In the genomic region with DNA sequence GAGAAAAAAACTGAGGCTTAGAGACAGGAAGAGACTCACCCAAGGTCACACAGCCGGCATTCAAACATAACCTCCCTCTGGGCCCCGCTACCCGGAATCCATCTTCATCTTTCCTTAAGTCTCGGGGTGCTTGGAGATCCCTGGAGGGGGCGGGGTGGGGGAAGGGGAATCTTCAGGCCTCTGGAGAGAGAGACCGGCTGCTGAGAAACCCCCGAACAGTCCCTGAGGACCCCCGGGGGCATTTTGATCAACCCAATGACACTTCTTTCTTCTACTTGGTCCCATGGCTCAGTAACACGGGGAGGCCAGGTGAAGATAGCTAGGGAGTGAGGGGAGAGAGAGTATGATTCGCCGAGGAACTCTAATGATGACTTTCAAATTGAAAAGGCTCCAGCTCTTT, we compare ENCODE assay signal across 9 mouse cellular contexts. TPM values are rescaled to one million over a fixed set of nuclear protein-coding genes. Genes with fewer than 3 reads are reported as not detected.
A peak's percentile ranks its signal among the peaks of the same experiment; 100 is the strongest.
DNase-seq lines count a peak whose midpoint lies in the region; ATAC-seq and TF ChIP-seq lines count a peak whose summit lies in the region.
"Had no signal": no experiment of that assay in that cellular context is flagged by ENCODE, and none has a peak within 500 bp of the region (broad histone marks: within the 10 kb centered on the region; RNA-seq: fewer than 3 reads in every experiment).

No protein-coding gene starts in this region.

- H3K9ac ChIP-seq in liver, embryonic 13.5 days, result no peak overlapping the region; the same call in 1 of the 2 replicates
- H3K9ac ChIP-seq in stomach, postnatal 0 days (ENCODE audit: low read length), result peak overlapping the region; percentile 81

- H3K4me1 ChIP-seq in liver, embryonic 13.5 days (replicated peaks), result peaks cover 37% of the 10 kb centered on the region
- H3K4me1 ChIP-seq in stomach, postnatal 0 days (replicated peaks; ENCODE audit: control insufficient read depth, insufficient read depth), result peaks cover 3% of the 10 kb centered on the region; the same call in 1 of the 2 replicates

- ATAC-seq in liver, embryonic 13.5 days (ENCODE audit: low read depth), result no peak
- ATAC-seq in stomach, postnatal 0 days (ENCODE audit: low FRiP score, low TSS enrichment), result no peak

- H3K36me3 ChIP-seq in liver, embryonic 13.5 days, result 0 out of 2 replicates have a peak, but pooled peaks cover 2% of the 10 kb centered on the region
- no peaks in the 10 kb centered on the region for H3K36me3 ChIP-seq in stomach, postnatal 0 days (ENCODE audit: control insufficient read depth, insufficient read depth, low read length)

- H3K4me3 ChIP-seq in liver, embryonic 13.5 days (replicated peaks), result peak overlapping the region; percentile 67
- peak overlapping the region; percentile 70 for H3K4me3 ChIP-seq in stomach, postnatal 0 days (ENCODE audit: low read depth, low read length)

- H3K9me3 ChIP-seq in liver, embryonic 13.5 days (replicated peaks), result no peaks in the 10 kb centered on the region
- H3K9me3 ChIP-seq in stomach, postnatal 0 days (ENCODE audit: control insufficient read depth, low read length), result no peaks in the 10 kb centered on the region

- H3K4me2 ChIP-seq in liver, embryonic 13.5 days, result peak overlapping the region; percentile 97
- peak overlapping the region; percentile 77 for H3K4me2 ChIP-seq in stomach, postnatal 0 days (replicated peaks; ENCODE audit: low read depth)

- 26% methylated on average over 11 of the region's 11 CpGs for WGBS in liver, embryonic 13.5 days (ENCODE audit: insufficient replicate concordance)
- 14% methylated on average over 11 of the region's 11 CpGs for WGBS in stomach, postnatal 0 days

- H3K27ac ChIP-seq in liver, embryonic 13.5 days, result no peak overlapping the region
- peak overlapping the region; percentile 53 for H3K27ac ChIP-seq in stomach, postnatal 0 days (replicated peaks)

- peaks cover 28% of the 10 kb centered on the region for H3K27me3 ChIP-seq in liver, embryonic 13.5 days
- no peaks in the 10 kb centered on the region for H3K27me3 ChIP-seq in stomach, postnatal 0 days (ENCODE audit: control insufficient read depth, insufficient read depth, low read length)

- no peak for TF ChIP-seq CTCF in stomach, postnatal 0 days (IDR thresholded peaks at IDR 0.05; ENCODE audit: low read depth)

- TF ChIP-seq EP300 in stomach, postnatal 0 days (optimal IDR thresholded peaks at IDR 0.05), result no peak

- peak; percentile 22 for DNase-seq in embryo, embryonic 11 days
- DNase-seq in embryo, embryonic 10 days (ENCODE audit: low spot score), result no peak
- DNase-seq in retina, embryonic 14.5 days (ENCODE audit: low spot score), result peak; percentile 30
- no peak for DNase-seq in retina, postnatal 1 day
- DNase-seq in liver, embryonic 13.5 days, result no peak
- no peak for DNase-seq in stomach, postnatal 0 days (ENCODE audit: low spot score)
- DNase-seq in gastrocnemius, postnatal 25 days, result no peak
- DNase-seq in layer of hippocampus, adult 9-11 months, result no peak
- DNase-seq: layer of hippocampus, postnatal 36 days had no signal

RNA-seq across cellular contexts. Expression of gene Dact3, which starts 0.9 kb away (rescaled TPM):
- 0.15 and 0.17 TPM in 2 replicates for polyA plus RNA-seq in liver, embryonic 13.5 days (2015; fragmentation: Nextera tagmentation; extraction: Ambion mirVana)
- 3.5 and 5.1 TPM in 2 replicates for polyA plus RNA-seq in stomach, postnatal 0 days (2015; fragmentation: Nextera tagmentation; extraction: Ambion mirVana)
- 1 to 10 TPM; 1.9 to 2.3 TPM for total RNA-seq in gastrocnemius, postnatal 25 days (2021)

RNA-seq across cellular contexts. Expression of gene Gng8, which starts 15.6 kb away (rescaled TPM):
- polyA plus RNA-seq in liver, embryonic 13.5 days (2015; fragmentation: Nextera tagmentation; extraction: Ambion mirVana), result 0.67 and 0.81 TPM in 2 replicates
- 7.3 and 7.4 TPM in 2 replicates for polyA plus RNA-seq in stomach, postnatal 0 days (2015; fragmentation: Nextera tagmentation; extraction: Ambion mirVana)
- total RNA-seq in gastrocnemius, postnatal 25 days (2021), result not detected

RNA-seq across cellular contexts. Expression of gene Ptgir, which starts 30.3 kb away (rescaled TPM):
- 1.0 and 1.5 TPM in 2 replicates for polyA plus RNA-seq in liver, embryonic 13.5 days (2015; fragmentation: Nextera tagmentation; extraction: Ambion mirVana)
- polyA plus RNA-seq in stomach, postnatal 0 days (2015; fragmentation: Nextera tagmentation; extraction: Ambion mirVana), result 1.5 and 1.6 TPM in 2 replicates
- total RNA-seq in gastrocnemius, postnatal 25 days (2021), result 1 to 10 TPM in 1 of 2 experiments, under 1 TPM in 1; 0.97 to 1.3 TPM
- total RNA-seq: layer of hippocampus, postnatal 36 days had no signal

RNA-seq across cellular contexts. Expression of gene Prkd2, which starts 33.3 kb away (rescaled TPM):
- polyA plus RNA-seq in liver, embryonic 13.5 days (2015; fragmentation: Nextera tagmentation; extraction: Ambion mirVana), result 2.7 and 3.5 TPM in 2 replicates
- 7.5 and 8.8 TPM in 2 replicates for polyA plus RNA-seq in stomach, postnatal 0 days (2015; fragmentation: Nextera tagmentation; extraction: Ambion mirVana)
- total RNA-seq in gastrocnemius, postnatal 25 days (2021), result 1 to 10 TPM; 5.0 to 5.3 TPM

RNA-seq across cellular contexts. Expression of gene Calm3, which starts 47.9 kb away (rescaled TPM):
- polyA plus RNA-seq in liver, embryonic 13.5 days (2015; fragmentation: Nextera tagmentation; extraction: Ambion mirVana), result 92.0 and 102 TPM in 2 replicates
- 49.1 and 58.7 TPM in 2 replicates for polyA plus RNA-seq in stomach, postnatal 0 days (2015; fragmentation: Nextera tagmentation; extraction: Ambion mirVana)
- total RNA-seq in gastrocnemius, postnatal 25 days (2021), result 100 to 1,000 TPM; 257 to 291 TPM

Comparison
In these comparisons a context has a peak if more than half of its experiments do, and no peak if none do; other contexts are left out.
1. DNase-seq: peak in embryo, embryonic 11 days (single experiment) and retina, embryonic 14.5 days (single experiment); none in embryo, embryonic 10 days (single experiment), retina, postnatal 1 day (single experiment), liver, embryonic 13.5 days (single experiment), stomach, postnatal 0 days (single experiment), gastrocnemius, postnatal 25 days (single experiment) and layer of hippocampus, adult 9-11 months (single experiment).